Mouse (Mus musculus) cortical plate, adult 2 months (tissue): ENCODE results near the gene Fut7.

Experiments used
- CTCF ChIP-seq: fragments of 200-500 bp; IDR thresholded peaks from 2 replicates; pipeline ENCODE4 v1.5.1; 2011; ENCODE audit warnings: mild to moderate bottlenecking, control low read depth, low read length; ENCODE audit not compliant: insufficient read depth; ENCODE audit errors: extremely low read depth
- POLR2A ChIP-seq: fragments of 200-500 bp; IDR thresholded peaks from 2 replicates; pipeline ENCODE4 v1.6.1; 2011; ENCODE audit warnings: mild to moderate bottlenecking, low read length, control low read depth; ENCODE audit not compliant: insufficient read depth; ENCODE audit errors: extremely low read depth

DNA sequence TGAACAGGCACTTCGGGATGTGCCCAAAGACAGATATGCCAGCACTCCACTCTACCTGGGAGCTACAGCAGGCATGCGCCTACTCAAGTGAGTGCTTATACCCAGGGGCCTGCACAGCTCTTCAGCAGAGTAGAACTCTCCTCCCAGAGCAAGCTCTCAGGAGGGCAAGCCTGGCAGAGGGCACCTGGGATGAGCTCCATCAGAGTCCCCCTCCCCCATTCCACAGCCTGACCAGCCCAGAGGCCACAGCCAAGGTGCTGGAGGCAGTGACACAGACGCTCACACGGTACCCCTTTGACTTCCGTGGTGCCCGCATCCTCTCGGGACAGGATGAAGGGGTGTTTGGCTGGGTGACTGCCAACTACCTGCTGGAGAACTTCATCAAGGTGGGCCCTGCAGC is 25.0 kb upstream of the Fut7 start:
- no peak for TF ChIP-seq POLR2A
- no peak for TF ChIP-seq CTCF
